Mouse (Mus musculus) adipose tissue, adult 10 weeks (tissue): Measurements from ENCODE around the gene Emg1. TPM values are rescaled to one million over a fixed set of nuclear protein-coding genes. Genes with fewer than 3 reads are reported as not detected.

Experiments
- polyA plus RNA-seq: library from polyadenylated mRNA; stranded (reverse); fragments of 350-450 nt; fragmentation: Illumina TruSeq; extraction: RNeasy Lipid Tissue Mini Kit (QIAGEN cat#74804); gene quantifications from one replicate; pipeline ENCODE4 v1.2.3, GENCODE M21; 2014; ENCODE audit warnings: low read depth, low replicate concordance

Gene Emg1
- polyA plus RNA-seq = 55.2 TPM

DNA sequence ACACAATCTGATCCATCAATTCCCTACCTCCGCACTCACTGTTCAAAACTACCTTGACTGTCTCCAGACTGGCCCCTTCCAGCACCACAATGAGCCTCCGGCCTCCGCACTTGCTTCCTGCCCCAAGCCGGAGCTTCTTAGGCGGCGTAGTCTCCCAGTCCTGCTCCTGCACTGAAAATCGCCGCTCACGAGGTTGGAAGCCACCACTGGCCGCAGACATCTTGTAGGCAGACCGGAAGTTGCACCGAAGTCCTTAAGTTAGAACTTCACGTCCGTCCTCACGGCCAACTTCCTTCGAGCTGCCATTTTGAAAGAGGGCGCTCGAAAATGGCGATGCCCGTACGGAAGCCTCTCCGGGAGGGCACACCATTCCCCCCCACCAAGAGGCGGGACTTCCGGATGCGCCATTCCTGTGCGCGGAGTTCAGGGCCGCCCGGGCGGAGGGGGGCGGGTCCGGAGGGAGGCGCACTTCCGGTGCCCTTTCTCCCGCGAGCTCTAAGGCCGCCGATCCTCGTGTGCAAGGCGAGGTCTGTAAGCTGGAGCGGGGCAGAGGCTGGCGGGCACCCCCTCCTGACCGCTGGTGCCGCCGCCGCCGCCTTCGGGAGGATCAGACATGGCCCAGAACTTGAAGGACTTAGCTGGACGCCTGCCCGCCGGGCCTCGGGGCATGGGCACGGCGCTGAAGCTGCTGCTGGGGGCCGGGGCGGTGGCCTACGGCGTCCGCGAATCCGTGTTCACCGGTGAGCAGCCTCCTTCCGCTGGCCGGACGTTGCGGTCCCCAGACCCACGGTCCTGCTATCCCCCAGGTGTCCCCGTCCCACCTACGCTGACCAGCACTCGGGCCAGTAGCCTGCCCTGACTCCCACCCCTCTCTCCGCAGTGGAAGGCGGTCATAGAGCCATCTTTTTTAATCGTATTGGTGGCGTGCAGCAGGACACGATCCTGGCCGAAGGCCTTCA lies at the start of gene Emg1, which contains the start of gene Phb2:
Gene Emg1, minus strand, starts transcription at position 355 of the 959 bp plus-strand sequence.
Gene Phb2, plus strand, starts transcription at position 513 of the 959 bp plus-strand sequence.

DNA sequence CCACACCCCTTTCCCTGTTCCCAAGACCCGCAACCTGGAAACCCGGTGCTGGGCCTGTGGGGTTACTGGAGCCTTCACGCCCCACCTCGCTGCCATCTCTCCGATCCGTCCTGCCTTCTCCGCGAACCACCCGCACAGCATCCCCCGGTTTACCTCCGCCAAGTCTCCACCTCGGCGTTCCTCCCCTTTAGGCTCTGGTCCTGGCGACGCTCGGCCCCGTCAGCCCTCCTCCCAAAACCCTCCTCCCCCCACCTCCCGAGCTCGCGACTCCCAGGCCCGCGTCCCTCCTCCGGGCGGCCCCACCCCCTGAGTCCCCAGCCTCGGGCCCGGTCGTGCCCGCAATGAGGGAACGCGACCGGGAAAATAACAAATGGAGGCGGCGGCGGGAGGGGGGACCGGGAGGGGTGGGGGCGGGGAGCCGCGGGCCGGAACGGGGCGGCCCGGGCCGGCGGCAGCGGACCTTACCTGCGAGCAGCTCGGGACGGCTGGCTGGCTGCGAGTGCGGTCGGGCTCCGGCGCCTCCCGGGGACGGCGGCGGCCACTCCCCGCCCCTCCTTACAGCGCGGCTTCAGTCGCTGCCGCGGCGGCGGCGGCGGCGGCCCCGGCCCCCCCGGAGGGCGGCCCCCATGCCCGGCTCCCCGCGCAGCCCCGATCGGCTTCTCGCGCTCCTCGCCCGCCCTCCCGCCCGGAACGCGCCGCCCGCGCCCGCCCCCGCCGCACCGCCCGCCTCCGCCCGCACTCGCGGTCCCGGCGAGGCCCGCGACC lies 44.0 kb upstream of the Emg1 start, which contains the start of the genes Gm45234 and Atn1:
Gene Gm45234, minus strand, starts transcription at position 191 of the 765 bp plus-strand sequence.
Gene Atn1, minus strand, starts transcription at position 694 of the 765 bp plus-strand sequence.

GRCm38 (mm10) chr6:124740888-124741761 lies 29.1 kb upstream of the Emg1 start, which contains the start of gene Grcc10:
TSS of gene Grcc10 (minus strand) at chr6:124741374.

GRCm38 (mm10) chr6:124738511-124739023 lies 26.6 kb upstream of the Emg1 start, which contains the start of gene Ptpn6:
TSS of gene Ptpn6 (minus strand) at chr6:124738714.

GRCm38 (mm10) chr6:124662477-124663423 lies 49.2 kb downstream of the Emg1 start, which contains the start of gene Lpcat3:
TSS of gene Lpcat3 (plus strand) at chr6:124663027.

Other genes starting within 250 kb of the Emg1 start
- gene Clstn3, start 247.4 kb downstream of the Emg1 start, polyA plus RNA-seq = 6.1 TPM
- 4.6 TPM for gene C1rl, start 219.1 kb downstream of the Emg1 start, polyA plus RNA-seq
- gene C1ra, start 199.8 kb downstream of the Emg1 start, polyA plus RNA-seq = 78.4 TPM
- 183 TPM for gene C1s1, start 169.8 kb downstream of the Emg1 start, polyA plus RNA-seq
- not detected for gene C1rb, start 141.9 kb downstream of the Emg1 start, polyA plus RNA-seq
- gene C1s2, start 76.1 kb downstream of the Emg1 start, polyA plus RNA-seq = 5.6 TPM
- gene Lpcat3, start 49.2 kb downstream of the Emg1 start, polyA plus RNA-seq = 75.1 TPM
- 129 TPM for gene Phb2, start 158 bp upstream of the Emg1 start, polyA plus RNA-seq
- gene Ptpn6, start 26.5 kb upstream of the Emg1 start, polyA plus RNA-seq = 24.1 TPM
- gene Grcc10, start 29.2 kb upstream of the Emg1 start, polyA plus RNA-seq = 210 TPM
- not detected for gene Gm45234, start 43.8 kb upstream of the Emg1 start, polyA plus RNA-seq
- gene Atn1, start 44.3 kb upstream of the Emg1 start, polyA plus RNA-seq = 47.5 TPM
- 5.5 TPM for gene Eno2, start 57.5 kb upstream of the Emg1 start, polyA plus RNA-seq
- 10.8 TPM for gene Lrrc23, start 67.5 kb upstream of the Emg1 start, polyA plus RNA-seq
- 15.2 TPM for gene Spsb2, start 96.5 kb upstream of the Emg1 start, polyA plus RNA-seq
- 317 TPM for gene Tpi1, start 102.1 kb upstream of the Emg1 start, polyA plus RNA-seq
- 84.1 TPM for gene Usp5, start 117.3 kb upstream of the Emg1 start, polyA plus RNA-seq
- gene Cdca3, start 117.4 kb upstream of the Emg1 start, polyA plus RNA-seq = 9.8 TPM
- not detected for gene Gnb3, start 128.1 kb upstream of the Emg1 start, polyA plus RNA-seq
- 18.1 TPM for gene P3h3, start 145.6 kb upstream of the Emg1 start, polyA plus RNA-seq
- gene Gpr162, start 151.8 kb upstream of the Emg1 start, polyA plus RNA-seq = 1.5 TPM
- gene Cd4, start 176.0 kb upstream of the Emg1 start, polyA plus RNA-seq = 1.8 TPM
- gene Lag3, start 199.5 kb upstream of the Emg1 start, polyA plus RNA-seq = 2.3 TPM
- 493 TPM for gene Ptms, start 207.9 kb upstream of the Emg1 start, polyA plus RNA-seq
- gene Mlf2, start 219.2 kb upstream of the Emg1 start, polyA plus RNA-seq = 206 TPM